Mouse (Mus musculus) kidney, embryonic 16.5 days (tissue): ENCODE results near the gene Fgf6. TPM values are rescaled to one million over a fixed set of nuclear protein-coding genes. Genes with fewer than 3 reads are reported as not detected.

Experiments used
- ATAC-seq: fragments of 200-750 bp; cut with Nextera tagmentation; 2 replicates; pipeline ENCODE4 v1.8.0; 2017; ENCODE audit warnings: moderate TSS enrichment; ENCODE audit not compliant: low FRiP score, low TSS enrichment
- H3K27ac ChIP-seq: fragments of 300-500 bp; sonication (generic); 2 replicates; pipeline ENCODE4 v1.5.1; 2014; ENCODE audit warnings: low read length
- H3K27me3 ChIP-seq: fragments of 300-500 bp; sonication (generic); 2 replicates; pipeline ENCODE4 v1.6.1; 2014; ENCODE audit warnings: low read length, control low read depth, mixed read lengths; ENCODE audit not compliant: insufficient read depth
- H3K36me3 ChIP-seq: fragments of 300-500 bp; sonication (generic); 2 replicates; pipeline ENCODE4 v1.6.1; 2014; ENCODE audit warnings: low read length, control low read depth, mixed read lengths; ENCODE audit not compliant: insufficient read depth
- H3K4me1 ChIP-seq: fragments of 300-500 bp; sonication (generic); 2 replicates; pipeline ENCODE4 v1.6.1; 2014; ENCODE audit warnings: low read length, control low read depth, mixed read lengths; ENCODE audit not compliant: insufficient read depth
- H3K4me2 ChIP-seq: fragments of 300-500 bp; sonication (generic); replicated peaks from 2 replicates; pipeline ENCODE4 v1.6.1; 2014; ENCODE audit warnings: low read depth, low read length
- H3K4me3 ChIP-seq: fragments of 300-500 bp; sonication (generic); 2 replicates; pipeline ENCODE4 v1.5.1; 2014; ENCODE audit warnings: mild to moderate bottlenecking, low read length
- H3K9ac ChIP-seq: fragments of 300-500 bp; sonication (generic); replicated peaks from 2 replicates; pipeline ENCODE4 v1.6.1; 2014; ENCODE audit warnings: low read length
- H3K9me3 ChIP-seq: fragments of 300-500 bp; sonication (generic); 2 replicates; pipeline ENCODE4 v1.6.1; 2016; ENCODE audit warnings: low read length, control low read depth
- WGBS: fragments of 180-500 bp; shearing (Covaris S2); extraction: QIAGEN DNeasy Blood & Tissue Kit; methylation state at CpG from one replicate; pipeline ENCODE4 v1.1.7; 2014; 5-methylcytosine and 5-hydroxymethylcytosine counted together
- polyA plus RNA-seq: library from polyadenylated mRNA; unstranded; fragments of >200 nt; fragmentation: Nextera tagmentation; extraction: Ambion mirVana; gene quantifications from 2 replicates; pipeline ENCODE4 v1.2.1, GENCODE M21; 2015

Fgf6 gene
- polyA plus RNA-seq, 1 experiment from 2014 or later: 0.04 TPM

DNA sequence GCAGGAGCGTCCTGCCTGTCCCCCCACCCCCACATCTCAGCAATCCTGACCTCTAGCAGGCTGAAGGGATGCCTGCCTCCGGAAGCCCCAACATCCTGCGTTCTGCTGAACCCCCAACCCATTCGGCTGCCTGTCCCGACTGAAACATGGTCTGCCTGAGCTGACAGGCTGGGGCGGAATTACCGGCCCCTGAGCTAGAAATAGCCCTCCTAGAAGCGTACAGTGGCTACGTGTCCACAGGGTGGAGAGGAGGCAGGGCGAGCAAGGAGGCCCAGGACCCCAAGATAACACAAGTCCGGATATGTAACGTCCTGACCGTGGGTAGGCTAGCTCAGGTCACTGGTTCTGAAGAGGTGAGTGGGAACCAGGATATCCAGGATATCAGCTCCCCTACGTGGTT is 49.4 kb downstream of the Fgf6 start:
- peaks cover 5% of the 10 kb centered on the region; the same call in 1 of the 2 replicates for H3K27me3 ChIP-seq
- WGBS: 5% methylated on average over 14 of the region's 14 CpGs

GRCm38 (mm10) chr6:127072817-127073216 is 57.4 kb downstream of the Fgf6 start, which contains the start of gene Fgf23:
Gene Fgf23, plus strand, starts transcription at chr6:127072902.
- 0 out of 2 replicates have a peak within 1 kb of the TSS, but pooled peaks have one; percentile 10 for H3K4me2 ChIP-seq
- 3% methylated on average over 5 of the region's 5 CpGs for WGBS

More for the DNA sequence above, 49.4 kb downstream of the Fgf6 start:
- peak; percentile 61; the same call in 1 of the 2 replicates for ATAC-seq
- no peaks in the 10 kb centered on the region for H3K9me3 ChIP-seq
- peaks cover 6% of the 10 kb centered on the region; the same call in 1 of the 2 replicates for H3K4me1 ChIP-seq
- no peaks in the 10 kb centered on the region for H3K36me3 ChIP-seq
- no peak overlapping the region for H3K4me3 ChIP-seq
- H3K27ac ChIP-seq: no peak overlapping the region
- peak overlapping the region; percentile 40; the same call in 1 of the 2 replicates for H3K4me2 ChIP-seq
- peak overlapping the region; percentile 35; the same call in 1 of the 2 replicates for H3K9ac ChIP-seq

More at GRCm38 (mm10) chr6:127072817-127073216, 57.4 kb downstream of the Fgf6 start, which contains the start of gene Fgf23:
- Histone ChIP-seq H3K9me3 (no peaks in the 10 kb centered on the region), H3K27me3 (no peaks in the 10 kb centered on the region), H3K36me3 (no peaks in the 10 kb centered on the region), H3K4me1 (peaks cover 10% of the 10 kb centered on the region; the same call in 1 of the 2 replicates), H3K4me3 (no peak within 1 kb of the TSS), H3K9ac (no peak within 1 kb of the TSS), H3K27ac (no peak within 1 kb of the TSS)
- peak; percentile 98 for ATAC-seq

Other genes with a start within 250 kb of the Fgf6 start
- 241 and 248 TPM in 2 replicates for gene Ndufa9, start 166.4 kb upstream of the Fgf6 start, polyA plus RNA-seq
- not detected in 2 replicates for gene Akap3, start 162.5 kb upstream of the Fgf6 start, polyA plus RNA-seq
- gene Dyrk4, start 93.7 kb upstream of the Fgf6 start, polyA plus RNA-seq: not detected in 2 replicates
- 51.5 and 56.8 TPM in 2 replicates for gene Rad51ap1, start 76.0 kb upstream of the Fgf6 start, polyA plus RNA-seq
- gene D6Wsu163e, start 75.6 kb upstream of the Fgf6 start, polyA plus RNA-seq: 18.6 and 19.4 TPM in 2 replicates
- gene Fgf23, start 57.3 kb downstream of the Fgf6 start, polyA plus RNA-seq: not detected in 2 replicates
- gene Tigar, start 94.0 kb downstream of the Fgf6 start, polyA plus RNA-seq: 2.7 and 3.7 TPM in 2 replicates
- gene Ccnd2, start 136.6 kb downstream of the Fgf6 start, polyA plus RNA-seq: 600 and 665 TPM in 2 replicates